Mouse (Mus musculus) adrenal gland, adult (tissue): ENCODE results near the gene Sytl5.

Source experiments
- DNase-seq, 2 experiments: peaks; one replicate each; pipeline ENCODE4 v3.0.0; 2022 to 2023; ENCODE audit warnings: low spot score in 1 of 2; ENCODE audit not compliant: inconsistent age in 2 of 2

Sytl5 gene

GRCm38 (mm10) chrX:9885322-9885721 is at the start of gene Sytl5:
Gene Sytl5 (plus strand): TSS chrX:9885622.
- DNase-seq: no peak

- no peak for DNase-seq
Measured at GRCm38 (mm10) chrX:9846628-9847027, 38.8 kb upstream of the Sytl5 start, which contains the start of gene Hypm. Gene Hypm (plus strand): TSS chrX:9846928.

- no peak for DNase-seq
Measured at GRCm38 (mm10) chrX:9849403-9849802, 36.0 kb upstream of the Sytl5 start, which contains the start of gene H2al3. Gene H2al3 (plus strand): TSS chrX:9849703.

GRCm38 (mm10) chrX:9861859-9862258 is 23.6 kb upstream of the Sytl5 start:
- no peak for DNase-seq

GRCm38 (mm10) chrX:9875519-9875918 is 9.9 kb upstream of the Sytl5 start:
- DNase-seq: no peak

GRCm38 (mm10) chrX:9909572-9909971 is 24.1 kb downstream of the Sytl5 start:
- DNase-seq: peak in 1 of 2 experiments; percentile 14

- peak in 1 of 2 experiments; percentile 3 for DNase-seq
Measured at GRCm38 (mm10) chrX:9933839-9934238, 48.4 kb downstream of the Sytl5 start.

- DNase-seq: no peak
Measured at GRCm38 (mm10) chrX:9984094-9984669, 98.8 kb downstream of the Sytl5 start.

GRCm38 (mm10) chrX:10000718-10001117 is 115.3 kb downstream of the Sytl5 start:
- no peak for DNase-seq

GRCm38 (mm10) chrX:10005946-10006345 is 120.5 kb downstream of the Sytl5 start:
- no peak for DNase-seq

GRCm38 (mm10) chrX:10007675-10008270 is 122.4 kb downstream of the Sytl5 start:
- DNase-seq: no peak

- DNase-seq: no peak
Measured at GRCm38 (mm10) chrX:10010202-10010601, 124.8 kb downstream of the Sytl5 start.

GRCm38 (mm10) chrX:10034666-10035065 is 149.2 kb downstream of the Sytl5 start:
- DNase-seq: peak in 1 of 2 experiments; percentile 21
